Mouse (Mus musculus): ENCODE measurements around the gene Atp5s. TPM values are rescaled to one million over a fixed set of nuclear protein-coding genes. Genes with fewer than 3 reads are reported as not detected.

Atp5s gene
- total and polyA plus RNA-seq, 3 experiments, result 8.4 to 15.8 (median 11.4) TPM

GRCm38 (mm10) chr12:69682065-69682787, 42.5 kb upstream of the Atp5s start (continued):
- TF ChIP-seq ZKSCAN1 (IDR thresholded peaks at IDR 0.05; ENCODE audit: borderline replicate concordance, low read depth, low read length) (no peak), PAX5 (IDR thresholded peaks at IDR 0.05; ENCODE audit: low read length) (no peak)

GRCm38 (mm10) chr12:69682788-69683419, 41.8 kb upstream of the Atp5s start:
- TF ChIP-seq MAFK (IDR thresholded peaks at IDR 0.05; ENCODE audit: insufficient replicate concordance, low read length) (no peak), TCF12 (IDR thresholded peaks at IDR 0.05; ENCODE audit: low read depth, low read length) (no peak), MAX (IDR thresholded peaks at IDR 0.05; ENCODE audit: low read length) (no peak), UBTF (IDR thresholded peaks at IDR 0.05; ENCODE audit: low read depth, low read length) (no peak), CTCF (conservative IDR thresholded peaks at IDR 0.05 in 1 of 2, IDR thresholded peaks at IDR 0.05 in 1 of 2; ENCODE audit: low read depth in 2 of 2, low read length in 2 of 2) (no peak), CHD1 (IDR thresholded peaks at IDR 0.05; ENCODE audit: low read depth, low read length) (0 out of 2 replicates have a peak, but pooled peaks have one; percentile 65), IRF4 (IDR thresholded peaks at IDR 0.05; ENCODE audit: low read depth, low read length) (no peak), NRF1 (IDR thresholded peaks at IDR 0.05; ENCODE audit: low read depth, low read length) (no peak), ETS1 (conservative IDR thresholded peaks at IDR 0.05; ENCODE audit: low read depth, low read length) (no peak), POLR2AphosphoS2 (IDR thresholded peaks at IDR 0.05; ENCODE audit: low read depth, low read length) (no peak), POLR2A (IDR thresholded peaks at IDR 0.05; ENCODE audit: low read depth, low read length) (0 out of 2 replicates have a peak, but pooled peaks have one; percentile 7)

DNA sequence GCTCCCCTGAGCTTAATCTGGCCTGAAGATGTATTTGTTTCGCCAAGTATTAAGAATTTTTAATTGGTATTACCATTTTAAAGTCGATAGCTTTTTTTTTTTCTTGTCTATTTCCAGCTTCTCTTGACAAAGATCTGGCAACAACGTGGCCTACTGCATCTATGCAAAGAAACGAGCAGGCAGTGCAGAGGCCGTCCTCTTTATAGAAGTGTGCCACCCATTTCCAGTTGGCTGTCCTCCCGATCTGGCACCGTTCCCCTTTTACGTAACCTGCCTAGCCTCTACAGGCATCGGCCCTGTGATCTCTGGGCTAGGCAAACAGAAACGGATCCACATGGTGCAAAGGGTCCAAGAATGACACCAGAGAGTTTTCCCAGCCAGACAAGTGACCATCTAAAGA, 41.2 kb upstream of the Atp5s start:
- H3K36me3 ChIP-seq (replicated peaks in 1 of 2; ENCODE audit: control insufficient read depth in 1 of 2, insufficient read depth in 1 of 2, low read length in 1 of 2), result no peaks in the 10 kb centered on the region
- H3K27ac ChIP-seq (ENCODE audit: insufficient read depth, low read depth), result no peak overlapping the region
- H3K9me3 ChIP-seq (replicated peaks; ENCODE audit: low read length), result no peaks in the 10 kb centered on the region
- no peak for DNase-seq (ENCODE audit: extremely low read depth)
- H3K9ac ChIP-seq (ENCODE audit: insufficient read depth, low read depth), result peak overlapping the region; percentile 96; the same call in 1 of the 2 replicates
- dilution Hi-C loops (cut with MboI; ENCODE audit: extremely low pct_ligation_motif_present, extremely low pct_unique_long_range_greater_than_20kb, low sequenced_read_pairs), result no loop called here
- H3K4me2 ChIP-seq (ENCODE audit: insufficient read depth, low read depth, poor library complexity, severe bottlenecking), result peak overlapping the region; percentile 99
- no peak overlapping the region for H3K4me3 ChIP-seq (replicated peaks in 1 of 3; ENCODE audit: low read depth in 2 of 3, low read length in 2 of 3, poor library complexity in 1 of 3)
- peaks cover 6 to 7% of the 10 kb centered on the region in 2 experiments for H3K4me1 ChIP-seq (ENCODE audit: control insufficient read depth in 1 of 2, insufficient read depth in 2 of 2)
- peaks cover 16% of the 10 kb centered on the region for H3K79me2 ChIP-seq (replicated peaks; ENCODE audit: control insufficient read depth, extremely low read depth, insufficient read depth, poor library complexity, severe bottlenecking)
- H3K27me3 ChIP-seq (replicated peaks), result no peaks in the 10 kb centered on the region
- in situ Hi-C loops (cut with MboI; ENCODE audit: low pct_ligation_motif_present, low pct_unique_long_range_greater_than_20kb, low sequenced_read_pairs), result loop anchor here (25.0 kb wide), 1 partner anchor 471 kb away; the partner anchor contains the start of gene Gm49384
- TF ChIP-seq EP300 (IDR thresholded peaks at IDR 0.05; ENCODE audit: low read length) (0 out of 2 replicates have a peak, but pooled peaks have one; percentile 5), TBP (conservative IDR thresholded peaks at IDR 0.05; ENCODE audit: low read depth, low read length) (0 out of 2 replicates have a peak, but pooled peaks have one; percentile 35), IRF4 (IDR thresholded peaks at IDR 0.05; ENCODE audit: low read depth, low read length) (0 out of 2 replicates have a peak, but pooled peaks have one; percentile 21), NRF1 (IDR thresholded peaks at IDR 0.05; ENCODE audit: low read depth, low read length) (no peak), NELFE (IDR thresholded peaks at IDR 0.05; ENCODE audit: low read depth, low read length) (no peak), MEF2A (IDR thresholded peaks at IDR 0.05; ENCODE audit: borderline replicate concordance, low read depth, low read length) (no peak), HCFC1 (IDR thresholded peaks at IDR 0.05; ENCODE audit: low read depth, low read length) (no peak), ZNF384 (IDR thresholded peaks at IDR 0.05; ENCODE audit: low read depth, low read length) (peak; percentile 7; the same call in 1 of the 2 replicates), SMC3 (IDR thresholded peaks at IDR 0.05; ENCODE audit: low read depth, low read length) (no peak), JUND (conservative IDR thresholded peaks at IDR 0.05; ENCODE audit: low read depth, low read length) (no peak), MAX (IDR thresholded peaks at IDR 0.05; ENCODE audit: low read length) (0 out of 2 replicates have a peak, but pooled peaks have one; percentile 23), CTCF (conservative IDR thresholded peaks at IDR 0.05 in 1 of 2, IDR thresholded peaks at IDR 0.05 in 1 of 2; ENCODE audit: low read depth in 2 of 2, low read length in 2 of 2) (no peak), SIN3A (IDR thresholded peaks at IDR 0.05; ENCODE audit: low read length) (0 out of 2 replicates have a peak, but pooled peaks have one; percentile 20), ELF1 (IDR thresholded peaks at IDR 0.05; ENCODE audit: low read depth, low read length) (no peak), USF2 (conservative IDR thresholded peaks at IDR 0.05; ENCODE audit: low read depth, low read length) (no peak), BHLHE40 (IDR thresholded peaks at IDR 0.05; ENCODE audit: low read depth, low read length) (peak; percentile 57; the same call in 1 of the 2 replicates), POLR2A (IDR thresholded peaks at IDR 0.05; ENCODE audit: low read depth, low read length) (peak; percentile 28; the same call in 1 of the 2 replicates), UBTF (IDR thresholded peaks at IDR 0.05; ENCODE audit: low read depth, low read length) (no peak), CHD1 (IDR thresholded peaks at IDR 0.05; ENCODE audit: low read depth, low read length) (no peak), KAT2A (IDR thresholded peaks at IDR 0.05; ENCODE audit: insufficient replicate concordance, low read length) (no peak)

More at GRCm38 (mm10) chr12:69682788-69683419, 41.8 kb upstream of the Atp5s start:
- no peak for DNase-seq (ENCODE audit: extremely low read depth)
- no peak overlapping the region for H3K27ac ChIP-seq (ENCODE audit: insufficient read depth, low read depth)
- peak overlapping the region; percentile 99 for H3K4me2 ChIP-seq (ENCODE audit: insufficient read depth, low read depth, poor library complexity, severe bottlenecking)
- in situ Hi-C loops (cut with MboI; ENCODE audit: low pct_ligation_motif_present, low pct_unique_long_range_greater_than_20kb, low sequenced_read_pairs) (loop anchor here (25.0 kb wide), 1 partner anchor 471 kb away; the partner anchor contains the start of gene Gm49384), dilution Hi-C loops (cut with MboI; ENCODE audit: extremely low pct_ligation_motif_present, extremely low pct_unique_long_range_greater_than_20kb, low sequenced_read_pairs) (no loop called here)
- H3K27me3 ChIP-seq (replicated peaks), result no peaks in the 10 kb centered on the region
- peaks cover 19% of the 10 kb centered on the region for H3K79me2 ChIP-seq (replicated peaks; ENCODE audit: control insufficient read depth, extremely low read depth, insufficient read depth, poor library complexity, severe bottlenecking)
- H3K36me3 ChIP-seq (replicated peaks in 1 of 2; ENCODE audit: control insufficient read depth in 1 of 2, insufficient read depth in 1 of 2, low read length in 1 of 2), result no peaks in the 10 kb centered on the region
- peak overlapping the region; percentile 96 for H3K9ac ChIP-seq (ENCODE audit: insufficient read depth, low read depth)
- peak overlapping the region in 2 of 3 experiments; percentile 51 to 71 for H3K4me3 ChIP-seq (replicated peaks in 1 of 3; ENCODE audit: low read depth in 2 of 3, low read length in 2 of 3, poor library complexity in 1 of 3)
- H3K9me3 ChIP-seq (replicated peaks; ENCODE audit: low read length), result no peaks in the 10 kb centered on the region
- peaks cover 6 to 7% of the 10 kb centered on the region in 2 experiments for H3K4me1 ChIP-seq (ENCODE audit: control insufficient read depth in 1 of 2, insufficient read depth in 2 of 2)
